ENCODE assay signal across 9 mouse cellular contexts in genomic region chr11:88173386-88174025, GRCm38 (mm10). TPM values are rescaled to one million over a fixed set of nuclear protein-coding genes. Genes with fewer than 3 reads are reported as not detected.
DNase-seq lines count a peak whose midpoint lies in the region; ATAC-seq and TF ChIP-seq lines count a peak whose summit lies in the region.
"Had no signal": no experiment of that assay in that cellular context is flagged by ENCODE, and none has a peak within 500 bp of the region (broad histone marks: within the 10 kb centered on the region; RNA-seq: fewer than 3 reads in every experiment).

No protein-coding gene starts in this region.

- ATAC-seq in heart, embryonic 15.5 days (replicated peaks; ENCODE audit: insufficient number of reproducible peaks, insufficient read depth, low FRiP score, low read depth): no peak
- ATAC-seq in limb, embryonic 13.5 days (ENCODE audit: low FRiP score, low read depth): peak; percentile 55; the same call in 1 of the 2 replicates
- ATAC-seq in CD4-positive, CD25-positive, alpha-beta regulatory T cell, adult 4 months: no peak

- H3K27ac ChIP-seq in heart, embryonic 15.5 days: peak overlapping the region; percentile 75
- H3K27ac ChIP-seq in embryonic facial prominence, embryonic 10.5 days (replicated peaks): peak overlapping the region; percentile 84
- peak overlapping the region; percentile 78; the same call in 1 of the 2 replicates for H3K27ac ChIP-seq in limb, embryonic 13.5 days
- H3K27ac ChIP-seq in layer of hippocampus, adult 2 months: no peak overlapping the region

- no peak for DNase-seq in heart, postnatal 36 days
- DNase-seq in embryonic facial prominence, embryonic 10.5 days (ENCODE audit: low spot score): peak; percentile 58
- no peak for DNase-seq in layer of hippocampus, adult 2 months (ENCODE audit: low spot score in 2 of 2)
- DNase-seq in gastrocnemius, postnatal 25 days: no peak
- DNase-seq: layer of hippocampus, postnatal 36 days had no signal

- intact Hi-C loops in heart, postnatal 36 days (cut with DNase I): no loop called here

- H3K4me1 ChIP-seq in heart, embryonic 15.5 days (replicated peaks): peaks cover 37% of the 10 kb centered on the region
- peaks cover 68% of the 10 kb centered on the region for H3K4me1 ChIP-seq in embryonic facial prominence, embryonic 10.5 days
- peaks cover 49% of the 10 kb centered on the region for H3K4me1 ChIP-seq in limb, embryonic 13.5 days

- H3K4me2 ChIP-seq in heart, embryonic 15.5 days: no peak overlapping the region
- peak overlapping the region; percentile 16 for H3K4me2 ChIP-seq in limb, embryonic 13.5 days (replicated peaks)

- no peak for TF ChIP-seq CTCF in C2C12 (IDR thresholded peaks at IDR 0.05; ENCODE audit: control insufficient read depth, insufficient read depth, insufficient read length)
- no peak for TF ChIP-seq CTCF in layer of hippocampus, adult 2 months (conservative IDR thresholded peaks at IDR 0.05)

- H3K9ac ChIP-seq in heart, embryonic 15.5 days: no peak overlapping the region
- 0 out of 2 replicates have a peak overlapping the region, but pooled peaks have one; percentile 25 for H3K9ac ChIP-seq in limb, embryonic 13.5 days

- no peaks in the 10 kb centered on the region for H3K36me3 ChIP-seq in heart, embryonic 15.5 days
- H3K36me3 ChIP-seq in C2C12 (ENCODE audit: control insufficient read depth, insufficient read depth): peaks cover 7% of the 10 kb centered on the region
- H3K36me3 ChIP-seq in embryonic facial prominence, embryonic 10.5 days (replicated peaks): peaks cover 35% of the 10 kb centered on the region
- peaks cover 16% of the 10 kb centered on the region; the same call in 1 of the 2 replicates for H3K36me3 ChIP-seq in limb, embryonic 13.5 days

- no peaks in the 10 kb centered on the region for H3K79me3 ChIP-seq in C2C12 (ENCODE audit: low read depth)

- H3K9me3 ChIP-seq in heart, embryonic 15.5 days (replicated peaks): no peaks in the 10 kb centered on the region
- H3K9me3 ChIP-seq in embryonic facial prominence, embryonic 10.5 days: no peaks in the 10 kb centered on the region
- H3K9me3 ChIP-seq in limb, embryonic 13.5 days: no peaks in the 10 kb centered on the region

- no peaks in the 10 kb centered on the region for H3K79me2 ChIP-seq in C2C12 (ENCODE audit: control insufficient read depth, insufficient read depth)

- H3ac ChIP-seq in C2C12 (ENCODE audit: control insufficient read depth, insufficient read length, low read depth): peak overlapping the region; percentile 49

- 20% methylated on average over 9 of the region's 9 CpGs for WGBS in heart, embryonic 15.5 days
- 15% methylated on average over 9 of the region's 9 CpGs for WGBS in embryonic facial prominence, embryonic 10.5 days
- WGBS in limb, embryonic 13.5 days: 14% methylated on average over 8 of the region's 9 CpGs

- no peak overlapping the region for H3K4me3 ChIP-seq in heart, embryonic 15.5 days
- H3K4me3 ChIP-seq in C2C12 (ENCODE audit: insufficient read depth, poor library complexity, severe bottlenecking): no peak overlapping the region
- H3K4me3 ChIP-seq in embryonic facial prominence, embryonic 10.5 days: peak overlapping the region; percentile 37; the same call in 1 of the 2 replicates
- H3K4me3 ChIP-seq in limb, embryonic 13.5 days: no peak overlapping the region
- H3K4me3 ChIP-seq in layer of hippocampus, adult 2 months: no peak overlapping the region

- no peaks in the 10 kb centered on the region for H3K27me3 ChIP-seq in heart, embryonic 15.5 days
- H3K27me3 ChIP-seq in C2C12 (ENCODE audit: control insufficient read depth, insufficient read depth, insufficient read length): no peaks in the 10 kb centered on the region
- peaks cover 28% of the 10 kb centered on the region for H3K27me3 ChIP-seq in embryonic facial prominence, embryonic 10.5 days (replicated peaks; ENCODE audit: low read depth, poor library complexity, severe bottlenecking)
- peaks cover 28% of the 10 kb centered on the region for H3K27me3 ChIP-seq in limb, embryonic 13.5 days

TF ChIP-seq in C2C12, 6 proteins besides CTCF, POLR2A, EP300 and RAD21:
- no peak for TF ChIP-seq MAX (IDR thresholded peaks at IDR 0.05)
TF ChIP-seq in C2C12: peak in this region for 0.

RNA-seq across cellular contexts. Expression of gene Mrps23, which starts 30.7 kb away (rescaled TPM):
- polyA plus RNA-seq in heart, embryonic 15.5 days (2015; fragmentation: Nextera tagmentation; extraction: Ambion mirVana): 80.7 and 93.9 TPM in 2 replicates
- total RNA-seq in heart, postnatal 36 days (2021): 100 to 1,000 TPM; 273 to 312 TPM
- polyA plus RNA-seq in C2C12 (2012; fragmentation: generic; extraction: Trizol): 191 TPM
- 60.4 and 71.7 TPM in 2 replicates for polyA plus RNA-seq in embryonic facial prominence, embryonic 10.5 days (2016; fragmentation: Nextera tagmentation; extraction: Ambion mirVana)
- polyA plus RNA-seq in limb, embryonic 13.5 days (2015; fragmentation: Nextera tagmentation; extraction: Ambion mirVana): 54.8 and 55.5 TPM in 2 replicates
- 10 to 100 TPM; 64.9 to 65.6 TPM for total RNA-seq in layer of hippocampus, adult 2 months (2021)
- 100 to 1,000 TPM; 126 to 133 TPM for total RNA-seq in gastrocnemius, postnatal 25 days (2021)
- 100 to 1,000 TPM in 1 of 2 experiments, 10 to 100 TPM in 1; 79.7 to 103 TPM for polyA plus RNA-seq in CD4-positive, CD25-positive, alpha-beta regulatory T cell, adult 4 months (2017; shearing (Covaris generic))
